Mouse (Mus musculus): ENCODE data around the gene Mtmr3.

- no peak for TF ChIP-seq CTCF (IDR thresholded peaks at IDR 0.05; ENCODE audit: insufficient read depth, low read length)
- TF ChIP-seq POLR2A (IDR thresholded peaks at IDR 0.05; ENCODE audit: borderline replicate concordance, extremely low read depth, low read depth, low read length) = no peak
These were observed 128.5 kb downstream of the Mtmr3 start for GRCm38 (mm10) chr11:4466191-4466590.

Data from lung, adult 2 months (tissue).